Mouse (Mus musculus): ENCODE measurements around the gene Il1rl2. TPM values are rescaled to one million over a fixed set of nuclear protein-coding genes. Genes with fewer than 3 reads are reported as not detected.

The Il1rl2 gene
- total RNA-seq, 2 experiments from 2014 or later, result 0.55 to 0.87 TPM

DNA sequence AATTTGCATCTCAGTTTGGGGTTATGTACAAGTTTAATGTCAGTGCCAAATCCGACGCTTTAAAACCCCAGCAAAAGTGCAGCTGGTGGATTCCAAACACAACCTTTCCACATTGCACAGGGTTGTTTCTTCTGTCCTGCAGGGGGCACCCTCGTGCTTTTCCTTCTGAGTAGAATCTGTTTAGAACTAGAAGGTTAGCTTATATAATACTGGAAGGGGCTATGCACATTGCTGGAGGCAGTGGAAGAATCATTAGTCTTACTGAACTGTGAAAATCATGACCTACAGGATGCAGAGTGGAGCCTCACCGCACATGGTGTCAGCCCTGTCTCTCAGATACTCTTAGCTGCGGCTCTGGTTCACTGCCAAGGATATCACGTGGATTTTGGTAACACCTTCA is 55.7 kb downstream of the Il1rl2 start:
- DNase-seq, result peak; percentile 59 to 81

GRCm38 (mm10) chr1:40380990-40381389 is 56.6 kb downstream of the Il1rl2 start:
- peak in 1 of 2 experiments; percentile 25 for DNase-seq

DNA sequence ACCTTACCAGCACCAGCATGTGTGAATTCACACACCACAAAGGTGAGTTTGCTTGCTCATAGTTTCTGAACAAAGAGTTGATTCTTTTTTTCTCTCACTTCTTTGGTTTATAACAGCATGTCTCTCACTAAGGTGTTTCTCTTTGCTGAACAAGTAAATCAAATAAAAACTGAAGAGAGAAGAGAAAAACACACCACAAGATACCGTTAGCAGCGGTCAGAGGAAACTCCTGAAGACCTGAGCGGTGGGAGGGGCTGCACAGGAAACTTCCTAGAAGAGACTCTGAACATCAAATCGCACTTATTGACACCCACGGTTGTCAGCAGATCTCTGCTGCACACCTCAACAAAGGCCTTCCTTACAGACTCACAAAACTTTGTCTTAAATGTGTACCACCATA is 58.4 kb downstream of the Il1rl2 start:
- no peak for DNase-seq

GRCm38 (mm10) chr1:40384931-40385545 is 60.6 kb downstream of the Il1rl2 start:
- no peak for DNase-seq

GRCm38 (mm10) chr1:40391374-40391773 is 67.0 kb downstream of the Il1rl2 start:
- no peak for DNase-seq

DNA sequence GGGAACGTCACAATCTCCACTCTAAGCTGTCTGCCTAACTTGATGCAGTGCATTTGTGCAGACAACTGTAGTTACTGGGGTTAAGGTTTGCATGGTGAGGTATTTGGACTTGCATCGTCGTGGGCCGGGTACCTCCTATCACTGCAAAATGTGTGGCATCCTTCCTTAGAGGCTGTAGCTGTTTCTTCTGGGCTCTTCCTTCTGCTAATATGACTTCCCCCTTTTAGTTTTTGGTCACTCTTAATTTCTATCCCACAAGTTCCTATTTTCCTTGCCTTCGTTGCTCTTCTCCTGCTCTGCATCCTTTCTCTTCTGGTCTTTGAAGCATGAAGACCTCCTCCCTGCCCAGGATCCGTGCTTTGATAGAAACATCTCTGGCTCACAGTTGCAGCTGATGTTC is 68.1 kb downstream of the Il1rl2 start:
- no peak for DNase-seq

- DNase-seq, result no peak
Observed at GRCm38 (mm10) chr1:40393214-40393613, 68.8 kb downstream of the Il1rl2 start.

DNA sequence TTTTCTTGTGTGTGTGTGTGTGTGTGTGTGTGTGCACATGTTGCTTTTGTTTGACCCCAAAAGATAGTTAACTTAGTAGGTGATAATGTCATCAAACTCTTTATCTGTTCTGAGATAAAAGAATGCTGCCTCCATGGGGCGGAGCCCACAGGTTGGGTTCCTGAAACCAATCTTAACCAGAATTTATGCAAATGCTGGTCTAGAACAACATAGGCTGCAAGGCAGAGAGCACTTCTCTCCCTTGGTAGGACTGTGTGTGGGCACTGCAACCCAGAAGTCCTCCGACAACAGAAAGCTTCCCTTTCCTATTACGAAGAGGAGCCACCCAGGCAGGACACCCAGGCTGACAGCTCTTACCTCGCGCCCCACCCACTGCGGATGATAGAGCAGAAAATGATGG is 75.2 kb downstream of the Il1rl2 start:
- DNase-seq, result no peak

DNA sequence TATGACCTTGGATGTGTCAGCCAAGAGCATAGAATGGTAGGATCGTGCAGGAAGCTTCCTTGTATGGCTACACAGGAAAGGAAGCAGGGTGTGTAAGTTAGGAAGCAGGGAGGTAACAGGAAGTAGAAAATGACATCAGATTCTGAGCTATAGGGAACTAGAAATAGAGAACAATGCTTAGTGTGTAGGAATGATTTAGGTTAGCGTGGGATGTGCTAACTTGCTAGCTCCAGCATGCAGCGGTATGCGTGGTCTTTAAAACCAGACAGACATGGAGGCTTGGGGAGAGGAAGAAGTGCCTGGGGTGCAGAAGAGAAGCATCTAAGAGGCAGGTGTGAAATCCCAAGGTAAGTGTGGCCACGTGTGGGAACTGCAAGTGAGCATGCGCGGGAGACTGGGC is 80.3 kb downstream of the Il1rl2 start:
- peak; percentile 30 to 35 for DNase-seq

DNA sequence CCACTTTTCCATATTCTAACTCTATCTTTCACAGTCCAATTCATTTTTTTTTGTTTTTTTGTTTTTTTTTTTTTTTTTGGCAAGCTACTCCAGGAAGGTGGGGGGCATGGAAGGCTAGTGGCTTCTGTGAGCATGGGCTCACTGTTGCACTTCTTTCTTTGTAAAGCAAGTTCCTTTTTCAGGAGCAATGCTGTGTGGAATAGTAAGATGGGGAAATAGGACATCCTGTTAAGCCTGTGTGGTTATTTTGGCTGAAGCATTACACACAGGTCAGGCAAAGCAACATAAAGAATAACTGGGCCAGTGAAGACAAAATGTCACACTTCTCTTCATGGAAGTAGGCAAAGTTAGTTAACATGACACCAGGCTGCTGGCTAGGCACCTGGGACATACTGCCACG is 85.5 kb downstream of the Il1rl2 start:
- peak in 1 of 2 experiments; percentile 9 for DNase-seq

DNA sequence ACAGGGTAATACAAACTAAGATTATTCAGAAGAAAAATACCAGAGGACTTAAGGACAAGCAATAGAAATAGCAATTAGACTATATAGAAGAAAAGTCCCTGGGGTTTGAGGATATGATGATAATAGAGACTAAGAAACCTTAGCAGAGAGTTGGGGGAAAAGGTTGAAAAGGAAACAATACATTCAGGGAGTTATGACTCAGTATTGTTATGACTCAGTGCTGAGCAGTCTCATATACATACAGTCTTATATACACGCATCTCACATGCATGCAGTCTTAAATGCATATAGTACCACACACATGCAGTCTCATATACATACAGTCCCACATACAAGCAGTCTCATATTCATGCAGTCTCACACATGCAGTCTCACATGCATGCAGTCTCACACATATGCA is 88.6 kb downstream of the Il1rl2 start:
- no peak for DNase-seq

- no peak for DNase-seq
Observed at GRCm38 (mm10) chr1:40414276-40414675, 89.9 kb downstream of the Il1rl2 start.

GRCm38 (mm10) chr1:40414863-40415656 is 90.7 kb downstream of the Il1rl2 start:
- DNase-seq, result peak in 1 of 2 experiments; percentile 12

GRCm38 (mm10) chr1:40417034-40417433 is 92.6 kb downstream of the Il1rl2 start:
- no peak for DNase-seq

Other genes starting within 250 kb of the Il1rl2 start
- gene Il1r1, start 99.5 kb upstream of the Il1rl2 start, total RNA-seq (2021), result 1 to 10 TPM; 5.6 to 6.3 TPM
- under 1 TPM; 0.75 to 0.99 TPM for gene Il1rl1, start 105.0 kb downstream of the Il1rl2 start, total RNA-seq (2021)
- gene Il18r1, start 140.9 kb downstream of the Il1rl2 start, total RNA-seq (2021), result 1 to 10 TPM; 1.4 to 2.1 TPM
- gene Il18rap, start 190.8 kb downstream of the Il1rl2 start, total RNA-seq (2021), result under 1 TPM in 1 of 2 experiments, not detected in 1; 0.39 TPM

All from heart, adult 18-20 months (tissue).